Mouse (Mus musculus) embryonic facial prominence, embryonic 10.5 days (tissue): ENCODE measurements around the gene Hdac9. TPM values are rescaled to one million over a fixed set of nuclear protein-coding genes. Genes with fewer than 3 reads are reported as not detected.

Source experiments
- DNase-seq: peaks from one replicate; pipeline ENCODE4 v3.0.0-alpha.2; 2017; ENCODE audit warnings: low spot score
- H3K27ac ChIP-seq: fragments of 300-500 bp; sonication (generic); replicated peaks from 2 replicates; pipeline ENCODE4 v1.5.1; 2016; ENCODE audit warnings: mild to moderate bottlenecking
- H3K27me3 ChIP-seq: fragments of 300-500 bp; sonication (generic); replicated peaks from 2 replicates; pipeline ENCODE4 v1.6.1; 2016; ENCODE audit warnings: low read depth, mild to moderate bottlenecking; ENCODE audit not compliant: poor library complexity, severe bottlenecking
- H3K36me3 ChIP-seq: fragments of 300-500 bp; sonication (generic); replicated peaks from 2 replicates; pipeline ENCODE4 v1.6.1; 2016; ENCODE audit warnings: mild to moderate bottlenecking, moderate library complexity
- H3K4me1 ChIP-seq: fragments of 300-500 bp; sonication (generic); 2 replicates; pipeline ENCODE4 v1.6.1; 2016
- H3K4me3 ChIP-seq: fragments of 300-500 bp; sonication (generic); 2 replicates; pipeline ENCODE4 v1.5.1; 2016; ENCODE audit warnings: mild to moderate bottlenecking, moderate library complexity
- H3K9me3 ChIP-seq: fragments of 300-500 bp; sonication (generic); 2 replicates; pipeline ENCODE4 v1.6.1; 2016; ENCODE audit warnings: mild to moderate bottlenecking
- WGBS: fragments of 180-500 bp; shearing (Covaris S2); methylation state at CpG from one replicate; pipeline ENCODE4 v1.1.7; 2016; 5-methylcytosine and 5-hydroxymethylcytosine counted together
- polyA plus RNA-seq: library from polyadenylated mRNA; unstranded; fragments of >200 nt; fragmentation: Nextera tagmentation; extraction: Ambion mirVana; gene quantifications from 2 replicates; pipeline ENCODE4 v1.2.1, GENCODE M21; 2016

Gene Hdac9
- polyA plus RNA-seq, 1 experiment from 2014 or later, result 3.5 TPM

GRCm38 (mm10) chr12:34674235-34674634 is 242.7 kb downstream of the Hdac9 start:
- Histone ChIP-seq H3K27me3 (no peaks in the 10 kb centered on the region), H3K36me3 (no peaks in the 10 kb centered on the region), H3K27ac (no peak overlapping the region), H3K9me3 (no peaks in the 10 kb centered on the region), H3K4me1 (no peaks in the 10 kb centered on the region), H3K4me3 (no peak overlapping the region)
- 74% methylated on average over 2 of the region's 2 CpGs for WGBS
- no peak for DNase-seq

- 87% methylated on average over 4 of the region's 4 CpGs for WGBS
- no peak for DNase-seq
- H3K9me3 ChIP-seq, result no peaks in the 10 kb centered on the region
- no peaks in the 10 kb centered on the region for H3K4me1 ChIP-seq
- no peaks in the 10 kb centered on the region for H3K27me3 ChIP-seq
- H3K27ac ChIP-seq, result no peak overlapping the region
- no peaks in the 10 kb centered on the region for H3K36me3 ChIP-seq
- no peak overlapping the region for H3K4me3 ChIP-seq
Measured at GRCm38 (mm10) chr12:34673539-34673938, 243.4 kb downstream of the Hdac9 start.

GRCm38 (mm10) chr12:34664758-34665157 is 252.1 kb downstream of the Hdac9 start:
- no peaks in the 10 kb centered on the region for H3K36me3 ChIP-seq
- peak; percentile 73 for DNase-seq
- peaks cover 2% of the 10 kb centered on the region; the same call in 1 of the 2 replicates for H3K4me1 ChIP-seq
- no peak overlapping the region for H3K27ac ChIP-seq
- H3K4me3 ChIP-seq, result no peak overlapping the region
- WGBS, result 11% methylated on average over 3 of the region's 3 CpGs
- H3K9me3 ChIP-seq, result no peaks in the 10 kb centered on the region
- no peaks in the 10 kb centered on the region for H3K27me3 ChIP-seq

- Histone ChIP-seq H3K27ac (no peak overlapping the region), H3K36me3 (no peaks in the 10 kb centered on the region), H3K4me3 (no peak overlapping the region), H3K27me3 (no peaks in the 10 kb centered on the region), H3K9me3 (no peaks in the 10 kb centered on the region), H3K4me1 (peaks cover 18% of the 10 kb centered on the region; the same call in 1 of the 2 replicates)
- DNase-seq, result no peak
Measured at GRCm38 (mm10) chr12:34661378-34661777, 255.5 kb downstream of the Hdac9 start.

GRCm38 (mm10) chr12:34660027-34660426 is 256.9 kb downstream of the Hdac9 start:
- no peaks in the 10 kb centered on the region for H3K36me3 ChIP-seq
- WGBS, result 48% methylated on average over 5 of the region's 5 CpGs
- H3K4me3 ChIP-seq, result no peak overlapping the region
- no peaks in the 10 kb centered on the region for H3K9me3 ChIP-seq
- no peak overlapping the region for H3K27ac ChIP-seq
- no peaks in the 10 kb centered on the region for H3K27me3 ChIP-seq
- H3K4me1 ChIP-seq, result peaks cover 18% of the 10 kb centered on the region; the same call in 1 of the 2 replicates
- peak; percentile 14 for DNase-seq

GRCm38 (mm10) chr12:34658568-34658967 is 258.3 kb downstream of the Hdac9 start:
- no peak overlapping the region for H3K4me3 ChIP-seq
- WGBS, result 68% methylated on average over 3 of the region's 3 CpGs
- peaks cover 20% of the 10 kb centered on the region for H3K4me1 ChIP-seq

GRCm38 (mm10) chr12:34658119-34658518 is 258.8 kb downstream of the Hdac9 start:
- Histone ChIP-seq H3K4me1 (peaks cover 23% of the 10 kb centered on the region), H3K4me3 (0 out of 2 replicates have a peak overlapping the region, but pooled peaks have one; percentile 22), H3K36me3 (no peaks in the 10 kb centered on the region), H3K27ac (peak overlapping the region; percentile 48; the same call in 1 of the 2 replicates), H3K27me3 (no peaks in the 10 kb centered on the region), H3K9me3 (no peaks in the 10 kb centered on the region)
- 33% methylated on average over 6 of the region's 6 CpGs for WGBS
- DNase-seq, result peak; percentile 53

More at GRCm38 (mm10) chr12:34658568-34658967, 258.3 kb downstream of the Hdac9 start:
- no peaks in the 10 kb centered on the region for H3K27me3 ChIP-seq
- no peak for DNase-seq
- H3K36me3 ChIP-seq, result no peaks in the 10 kb centered on the region
- H3K9me3 ChIP-seq, result no peaks in the 10 kb centered on the region
- H3K27ac ChIP-seq, result no peak overlapping the region

- 20% methylated on average over 3 of the region's 3 CpGs for WGBS
- Histone ChIP-seq H3K27me3 (no peaks in the 10 kb centered on the region), H3K27ac (no peak overlapping the region), H3K4me3 (no peak overlapping the region), H3K36me3 (no peaks in the 10 kb centered on the region), H3K4me1 (peaks cover 23% of the 10 kb centered on the region), H3K9me3 (no peaks in the 10 kb centered on the region)
- DNase-seq, result no peak
Measured at GRCm38 (mm10) chr12:34653615-34654014, 263.3 kb downstream of the Hdac9 start.

GRCm38 (mm10) chr12:34648753-34649152 is 268.1 kb downstream of the Hdac9 start:
- Histone ChIP-seq H3K36me3 (no peaks in the 10 kb centered on the region), H3K4me1 (peaks cover 17% of the 10 kb centered on the region), H3K4me3 (no peak overlapping the region), H3K27ac (no peak overlapping the region), H3K27me3 (no peaks in the 10 kb centered on the region), H3K9me3 (no peaks in the 10 kb centered on the region)
- no peak for DNase-seq
- WGBS, result 63% methylated on average over 3 of the region's 3 CpGs

- Histone ChIP-seq H3K4me3 (no peak overlapping the region), H3K27me3 (no peaks in the 10 kb centered on the region)
- WGBS, result 74% methylated on average over 4 of the region's 4 CpGs
Measured at GRCm38 (mm10) chr12:34641705-34642259, 275.1 kb downstream of the Hdac9 start.

GRCm38 (mm10) chr12:34637238-34638124 is 279.4 kb downstream of the Hdac9 start:
- Histone ChIP-seq H3K27me3 (no peaks in the 10 kb centered on the region), H3K4me1 (peaks cover 15% of the 10 kb centered on the region; the same call in 1 of the 2 replicates), H3K36me3 (no peaks in the 10 kb centered on the region), H3K27ac (no peak overlapping the region), H3K9me3 (no peaks in the 10 kb centered on the region), H3K4me3 (no peak overlapping the region)
- 79% methylated on average over 16 of the region's 16 CpGs for WGBS
- DNase-seq, result no peak

More at GRCm38 (mm10) chr12:34641705-34642259, 275.1 kb downstream of the Hdac9 start:
- H3K36me3 ChIP-seq, result no peaks in the 10 kb centered on the region
- H3K4me1 ChIP-seq, result 0 out of 2 replicates have a peak, but pooled peaks cover 7% of the 10 kb centered on the region
- DNase-seq, result no peak
- no peaks in the 10 kb centered on the region for H3K9me3 ChIP-seq
- no peak overlapping the region; the same call in 1 of the 2 replicates for H3K27ac ChIP-seq

GRCm38 (mm10) chr12:34619101-34619500 is 297.8 kb downstream of the Hdac9 start:
- Histone ChIP-seq H3K4me1 (no peaks in the 10 kb centered on the region), H3K36me3 (no peaks in the 10 kb centered on the region), H3K4me3 (no peak overlapping the region), H3K27ac (no peak overlapping the region), H3K9me3 (no peaks in the 10 kb centered on the region), H3K27me3 (no peaks in the 10 kb centered on the region)
- no peak for DNase-seq
- WGBS, result 91% methylated on average over 5 of the region's 5 CpGs

GRCm38 (mm10) chr12:34618321-34618720 is 298.6 kb downstream of the Hdac9 start:
- 79% methylated on average over 3 of the region's 3 CpGs for WGBS
- no peak for DNase-seq
- H3K36me3 ChIP-seq, result no peaks in the 10 kb centered on the region

More at GRCm38 (mm10) chr12:34618321-34618720, 298.6 kb downstream of the Hdac9 start:
- no peaks in the 10 kb centered on the region for H3K4me1 ChIP-seq
- H3K9me3 ChIP-seq, result no peaks in the 10 kb centered on the region
- no peaks in the 10 kb centered on the region for H3K27me3 ChIP-seq
- H3K4me3 ChIP-seq, result no peak overlapping the region
- H3K27ac ChIP-seq, result no peak overlapping the region
